Mouse (Mus musculus) megakaryocyte, adult 5-6 weeks (primary cell): ENCODE measurements around the gene 2010111I01Rik. TPM values are rescaled to one million over a fixed set of nuclear protein-coding genes. Genes with fewer than 3 reads are reported as not detected.

Experiments used
- ATAC-seq: 2 replicates; pipeline ENCODE4 v1.8.0; 2016; ENCODE audit warnings: mild to moderate bottlenecking, inconsistent platforms; ENCODE audit not compliant: poor library complexity, severe bottlenecking
- total RNA-seq, 2 experiments: library from RNA; stranded (forward) in 1 of 2; stranded (reverse) in 1 of 2; fragments of 153-499, 151-499 nt in 1 of 2; fragments of 221-1000, 200-1000 nt in 1 of 2; gene quantifications; 2 replicates each; pipeline versions ENCODE4 v1.2.3 to v1.2.4; 2015 to 2017

2010111I01Rik gene
- total RNA-seq, 2 experiments from 2014 or later: 18.1 to 21.5 TPM

- no peak for ATAC-seq
Measured at GRCm38 (mm10) chr13:63252295-63253010, 287.8 kb downstream of the 2010111I01Rik start.

- peak; percentile 42 for ATAC-seq
Measured at GRCm38 (mm10) chr13:63253147-63253546, 288.5 kb downstream of the 2010111I01Rik start.

GRCm38 (mm10) chr13:63253886-63254636, 289.4 kb downstream of the 2010111I01Rik start:
- ATAC-seq: 0 out of 2 replicates have a peak, but pooled peaks have one; percentile 5

- ATAC-seq: peak; percentile 45
Measured at GRCm38 (mm10) chr13:63255519-63256011, 290.9 kb downstream of the 2010111I01Rik start.

GRCm38 (mm10) chr13:63256146-63256545, 291.5 kb downstream of the 2010111I01Rik start:
- ATAC-seq: no peak

- peak; percentile 57 for ATAC-seq
Measured at GRCm38 (mm10) chr13:63256807-63257206, 292.1 kb downstream of the 2010111I01Rik start.

GRCm38 (mm10) chr13:63258167-63258582, 293.5 kb downstream of the 2010111I01Rik start:
- ATAC-seq: peak; percentile 25; the same call in 1 of the 2 replicates

GRCm38 (mm10) chr13:63258671-63259070, 294.0 kb downstream of the 2010111I01Rik start:
- no peak for ATAC-seq

- no peak for ATAC-seq
Measured at GRCm38 (mm10) chr13:63260133-63260532, 295.4 kb downstream of the 2010111I01Rik start.

GRCm38 (mm10) chr13:63260753-63261631, 296.3 kb downstream of the 2010111I01Rik start:
- ATAC-seq: peak; percentile 27

- ATAC-seq: no peak
Measured at GRCm38 (mm10) chr13:63261676-63262075, 297.0 kb downstream of the 2010111I01Rik start.

- ATAC-seq: no peak
Measured at GRCm38 (mm10) chr13:63262168-63262957, 297.7 kb downstream of the 2010111I01Rik start.

- no peak for ATAC-seq
Measured at GRCm38 (mm10) chr13:63268371-63268770, 303.7 kb downstream of the 2010111I01Rik start.

GRCm38 (mm10) chr13:63268776-63269175, 304.1 kb downstream of the 2010111I01Rik start:
- no peak for ATAC-seq

- no peak for ATAC-seq
Measured at GRCm38 (mm10) chr13:63270191-63270590, 305.5 kb downstream of the 2010111I01Rik start.

GRCm38 (mm10) chr13:63272017-63272601, 307.4 kb downstream of the 2010111I01Rik start:
- no peak for ATAC-seq

GRCm38 (mm10) chr13:63272602-63273229, 308.0 kb downstream of the 2010111I01Rik start:
- no peak for ATAC-seq

- no peak for ATAC-seq
Measured at GRCm38 (mm10) chr13:63273859-63274258, 309.2 kb downstream of the 2010111I01Rik start.
